Mouse (Mus musculus): ENCODE results near the gene Cdk17. TPM values are rescaled to one million over a fixed set of nuclear protein-coding genes. Genes with fewer than 3 reads are reported as not detected.

Cdk17 gene
- total RNA-seq, 2 experiments from 2014 or later, result 37.6 to 43.6 TPM

DNA sequence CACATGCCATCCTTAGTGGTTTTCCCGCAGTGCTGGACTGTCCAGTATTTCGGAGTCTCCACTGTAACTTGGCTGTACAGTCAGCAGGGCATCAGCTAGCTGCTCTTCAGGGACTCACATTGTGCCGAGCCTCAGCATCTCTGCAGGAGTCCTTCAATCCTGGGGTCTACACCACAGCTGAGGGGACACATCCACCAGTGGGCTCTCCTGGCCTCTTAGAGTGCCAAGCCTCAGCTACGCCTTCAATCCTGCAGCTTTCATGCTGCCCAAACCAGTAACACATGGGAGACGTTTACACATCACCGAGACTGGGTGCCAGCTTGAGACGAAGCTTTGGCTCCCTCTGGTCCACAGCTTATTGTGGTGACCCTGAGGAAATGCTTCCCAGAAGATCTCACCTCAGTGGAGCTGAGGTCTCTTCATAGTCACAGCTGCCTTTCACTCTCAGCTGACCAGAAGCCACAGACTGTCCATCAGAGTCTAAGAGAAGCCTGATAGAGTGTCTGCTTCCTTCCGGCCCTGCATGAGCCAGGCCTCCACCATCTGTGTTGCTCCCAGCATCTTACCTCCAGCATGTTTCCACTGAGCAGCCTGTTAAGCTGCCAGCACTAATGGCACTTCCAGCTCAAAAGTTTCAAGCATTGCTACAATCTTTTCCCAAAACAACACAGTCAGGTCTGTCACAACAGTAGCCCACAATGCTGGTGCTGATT is 54.5 kb downstream of the Cdk17 start:
- no peak for ATAC-seq (replicated peaks; ENCODE audit: poor library complexity)

- peak; percentile 69 for ATAC-seq (replicated peaks; ENCODE audit: poor library complexity)
These were observed 65.1 kb downstream of the Cdk17 start for GRCm38 (mm10) chr10:93225751-93226150.

GRCm38 (mm10) chr10:93227921-93228320 is 67.2 kb downstream of the Cdk17 start:
- no peak for ATAC-seq (replicated peaks; ENCODE audit: poor library complexity)

DNA sequence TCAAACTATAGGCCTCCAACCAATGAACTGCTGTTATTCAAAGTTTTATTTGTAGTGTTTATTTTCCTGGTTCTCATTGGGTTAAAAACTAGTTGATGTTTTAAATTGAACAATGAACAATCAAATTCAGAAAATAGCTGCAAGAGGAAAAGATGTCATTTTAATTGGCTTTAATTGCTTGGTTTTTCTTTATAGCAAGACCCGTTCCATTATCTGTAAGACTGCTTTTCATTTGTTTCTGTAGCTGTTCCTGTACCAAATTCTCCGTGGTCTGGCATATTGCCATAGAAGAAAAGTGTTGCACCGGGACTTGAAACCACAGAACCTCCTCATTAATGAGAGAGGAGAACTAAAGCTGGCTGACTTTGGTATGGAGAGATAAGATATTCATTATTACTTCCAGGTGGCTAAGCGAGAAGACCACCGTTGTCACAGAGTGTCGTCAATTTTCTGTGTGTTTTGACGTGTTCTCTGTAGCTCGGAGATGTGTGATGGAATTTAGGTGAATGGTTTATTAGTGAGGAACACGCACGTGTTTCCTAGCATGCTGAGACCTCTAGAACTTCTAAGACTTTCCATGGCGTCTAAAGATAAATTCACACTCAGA is 67.8 kb downstream of the Cdk17 start:
- ATAC-seq (replicated peaks; ENCODE audit: poor library complexity), result peak; percentile 81

GRCm38 (mm10) chr10:93231490-93231889 is 70.8 kb downstream of the Cdk17 start:
- no peak for ATAC-seq (replicated peaks; ENCODE audit: poor library complexity)

GRCm38 (mm10) chr10:93231893-93232292 is 71.2 kb downstream of the Cdk17 start:
- ATAC-seq (replicated peaks; ENCODE audit: poor library complexity), result no peak

DNA sequence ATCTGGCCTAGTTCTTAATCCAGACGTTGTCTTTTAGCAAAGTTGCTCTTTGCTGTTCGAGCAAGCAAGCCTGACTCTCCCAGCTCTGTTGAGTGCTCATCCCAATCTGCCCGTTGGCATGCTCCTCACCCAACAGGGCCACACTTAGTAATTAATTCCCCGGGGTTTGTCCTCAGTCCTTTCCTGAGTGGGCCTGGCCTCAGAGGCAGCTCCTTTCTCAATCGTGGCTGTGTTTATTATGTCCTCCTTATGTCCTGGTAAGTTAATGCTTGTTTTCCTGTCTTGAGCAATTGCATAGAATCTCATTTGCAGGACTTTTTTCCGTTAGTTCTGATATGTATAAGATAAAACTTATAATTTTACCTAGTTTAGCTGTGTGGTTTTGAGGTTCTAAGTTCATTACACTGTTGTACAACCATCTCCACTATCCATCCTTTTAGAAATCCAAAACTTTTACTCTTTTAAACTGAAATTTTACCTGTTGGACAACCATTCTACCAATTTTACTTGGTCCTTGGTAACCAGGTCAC is 73.1 kb downstream of the Cdk17 start:
- ATAC-seq (replicated peaks; ENCODE audit: poor library complexity), result no peak

DNA sequence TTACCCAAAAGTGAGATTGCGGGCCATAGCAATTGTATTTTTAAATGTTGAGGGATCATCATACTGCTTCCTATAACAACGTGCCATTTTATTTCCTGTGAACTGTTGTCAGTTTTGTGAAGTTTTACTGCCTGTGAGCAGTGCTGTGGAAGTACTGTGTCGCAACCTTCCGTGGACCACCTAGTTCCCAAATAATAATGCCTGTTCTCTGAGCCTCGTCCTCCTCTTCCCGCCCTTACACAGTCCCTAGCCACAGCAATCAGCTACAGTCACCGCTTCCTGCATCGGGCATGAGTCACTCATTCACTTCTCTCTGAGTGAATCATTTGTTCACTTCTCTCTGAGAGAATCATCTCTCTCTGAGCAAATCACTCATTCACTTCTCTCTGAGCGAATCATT is 74.0 kb downstream of the Cdk17 start:
- ATAC-seq (replicated peaks; ENCODE audit: poor library complexity), result peak; percentile 83

DNA sequence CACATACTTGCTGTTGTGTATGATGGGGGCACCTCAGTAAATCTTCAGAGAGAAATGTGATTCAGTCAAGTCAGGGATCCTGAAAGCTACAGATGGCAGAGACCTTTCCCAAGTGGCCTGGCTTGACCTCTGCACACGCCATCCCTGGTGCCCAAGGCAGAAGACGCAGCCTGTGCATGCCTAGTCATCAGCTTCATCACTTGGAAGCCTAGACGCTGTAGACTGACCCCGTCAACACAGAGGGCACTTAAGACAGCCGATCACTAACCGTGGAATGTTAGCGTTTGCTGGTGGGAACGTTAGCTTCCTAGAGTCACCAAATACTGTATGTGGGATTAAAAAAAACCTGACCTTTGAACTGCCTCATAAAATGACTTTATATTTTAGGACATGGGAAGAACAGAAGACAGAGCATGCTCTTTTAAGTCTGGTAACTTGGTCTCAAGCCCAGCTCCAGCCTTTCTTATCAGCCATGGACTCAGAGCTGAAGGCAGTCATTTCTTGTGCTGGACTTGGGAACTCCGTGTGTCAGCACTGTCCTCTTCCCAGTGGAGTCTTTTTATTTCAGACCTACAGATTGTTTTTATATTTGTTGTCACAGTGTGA is 78.6 kb downstream of the Cdk17 start:
- no peak for ATAC-seq (replicated peaks; ENCODE audit: poor library complexity)

GRCm38 (mm10) chr10:93242208-93242607 is 81.5 kb downstream of the Cdk17 start:
- ATAC-seq (replicated peaks; ENCODE audit: poor library complexity), result 0 out of 2 replicates have a peak, but pooled peaks have one; percentile 30

DNA sequence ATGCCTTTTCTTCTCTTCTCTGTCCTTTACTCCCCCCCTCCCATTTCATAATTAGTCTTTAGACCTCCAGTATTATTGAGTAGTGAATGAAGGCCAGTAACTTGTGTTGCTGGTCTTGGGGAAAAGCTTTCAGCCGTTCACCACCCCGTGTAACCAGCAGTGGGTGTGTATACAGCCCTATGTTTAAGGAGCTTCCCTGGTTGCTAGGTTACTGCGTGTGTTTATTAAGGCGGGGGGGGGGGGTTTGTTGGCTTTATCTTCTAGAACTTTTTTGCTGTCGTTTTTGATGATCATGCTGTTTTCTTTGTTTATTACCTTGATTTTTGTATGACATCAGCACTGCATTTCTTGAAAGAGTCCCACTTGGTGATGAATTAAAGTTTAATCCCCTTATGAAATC is 82.2 kb downstream of the Cdk17 start:
- no peak for ATAC-seq (replicated peaks; ENCODE audit: poor library complexity)

DNA sequence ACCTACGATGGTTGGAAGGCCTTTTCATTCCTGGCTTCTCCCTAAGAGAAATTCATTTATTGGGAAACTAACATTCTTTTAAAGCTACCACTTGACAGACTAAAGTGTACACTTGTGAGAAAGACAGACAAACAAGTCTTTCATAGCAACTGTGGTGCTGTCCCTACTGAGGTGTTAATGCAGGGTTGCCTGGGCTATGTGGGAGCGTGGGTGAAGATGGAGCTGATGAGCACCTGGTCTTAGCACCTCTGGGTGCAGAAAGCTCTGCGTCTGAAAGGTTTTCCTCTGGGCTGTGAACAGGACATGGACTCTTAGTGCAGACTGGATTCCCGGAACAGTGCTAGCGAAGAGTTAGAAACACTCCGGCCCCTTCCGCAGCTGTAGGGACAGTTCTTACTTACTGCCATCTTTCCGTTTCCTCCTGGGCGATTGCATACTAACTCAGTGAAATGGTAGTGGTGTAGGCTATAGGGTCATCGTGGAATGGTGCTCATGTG is 83.6 kb downstream of the Cdk17 start:
- ATAC-seq (replicated peaks; ENCODE audit: poor library complexity), result no peak

GRCm38 (mm10) chr10:93246185-93246920 is 85.7 kb downstream of the Cdk17 start:
- ATAC-seq (replicated peaks; ENCODE audit: poor library complexity), result peak; percentile 49; the same call in 1 of the 2 replicates

- ATAC-seq (replicated peaks; ENCODE audit: poor library complexity), result no peak
These were observed 86.7 kb downstream of the Cdk17 start for GRCm38 (mm10) chr10:93247422-93247821.

- ATAC-seq (replicated peaks; ENCODE audit: poor library complexity), result no peak
These were observed 87.2 kb downstream of the Cdk17 start for GRCm38 (mm10) chr10:93247902-93248301.

DNA sequence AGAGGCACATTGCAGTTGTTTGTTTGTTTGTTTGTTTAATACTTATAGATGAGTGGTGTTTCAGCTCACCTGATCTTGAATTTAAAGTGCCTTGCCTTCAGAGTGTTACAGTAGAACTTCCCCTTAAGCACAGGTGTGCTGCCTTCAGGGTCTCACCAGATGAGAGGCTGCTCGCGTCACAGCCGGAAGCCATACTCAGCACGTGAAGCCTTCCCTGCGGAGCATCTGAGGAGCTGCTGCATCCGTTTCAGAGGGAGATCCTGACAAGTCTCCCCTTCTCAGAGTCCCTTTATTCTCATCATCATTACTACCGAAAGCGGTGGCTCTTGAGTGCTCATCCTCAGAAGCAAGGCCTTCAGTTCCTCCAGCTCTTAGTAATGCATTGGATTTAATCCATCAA is 87.7 kb downstream of the Cdk17 start:
- no peak for ATAC-seq (replicated peaks; ENCODE audit: poor library complexity)

- ATAC-seq (replicated peaks; ENCODE audit: poor library complexity), result no peak
These were observed 89.2 kb downstream of the Cdk17 start for GRCm38 (mm10) chr10:93249901-93250300.

DNA sequence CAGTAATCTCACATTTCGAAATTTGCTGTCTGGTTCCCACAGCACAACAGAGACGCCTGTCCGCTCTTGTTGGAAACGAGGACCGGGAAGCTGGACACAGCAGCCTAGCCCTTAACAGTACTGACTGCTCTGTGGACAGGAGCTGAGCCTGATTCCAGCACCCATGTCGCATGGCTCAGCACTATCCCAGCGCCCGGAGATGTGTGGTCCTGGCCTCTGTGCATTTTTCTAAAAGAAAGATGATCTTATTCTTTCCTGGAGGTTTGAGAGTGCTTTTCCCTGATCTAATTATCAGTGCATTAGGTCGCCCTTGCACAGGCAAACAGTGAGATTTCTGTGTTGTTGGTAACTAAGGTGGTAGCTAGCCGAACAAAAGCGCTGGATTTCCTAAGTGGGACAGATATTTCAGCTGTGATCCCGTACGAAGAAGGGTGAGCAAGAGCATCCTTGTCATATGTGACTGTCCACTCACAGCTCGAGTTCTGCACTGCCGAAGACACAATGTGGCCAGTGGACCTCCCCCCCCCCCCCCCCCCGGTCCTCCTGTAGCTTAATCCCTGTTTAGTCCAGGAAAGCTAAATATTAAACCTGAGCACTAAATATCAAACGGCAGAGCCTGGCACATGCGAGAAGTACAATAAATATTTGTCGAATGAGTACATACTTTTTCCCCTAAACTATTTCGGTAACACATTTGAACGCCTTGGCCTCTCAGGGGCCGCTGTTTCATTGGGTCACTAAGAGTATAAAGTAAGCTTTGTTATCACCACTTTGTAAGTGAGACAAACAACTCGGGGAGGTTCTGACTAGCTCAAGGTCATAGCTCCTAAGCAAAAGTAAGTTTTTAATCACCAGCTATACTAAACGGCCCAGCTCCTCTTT is 90.0 kb downstream of the Cdk17 start:
- no peak for ATAC-seq (replicated peaks; ENCODE audit: poor library complexity)

DNA sequence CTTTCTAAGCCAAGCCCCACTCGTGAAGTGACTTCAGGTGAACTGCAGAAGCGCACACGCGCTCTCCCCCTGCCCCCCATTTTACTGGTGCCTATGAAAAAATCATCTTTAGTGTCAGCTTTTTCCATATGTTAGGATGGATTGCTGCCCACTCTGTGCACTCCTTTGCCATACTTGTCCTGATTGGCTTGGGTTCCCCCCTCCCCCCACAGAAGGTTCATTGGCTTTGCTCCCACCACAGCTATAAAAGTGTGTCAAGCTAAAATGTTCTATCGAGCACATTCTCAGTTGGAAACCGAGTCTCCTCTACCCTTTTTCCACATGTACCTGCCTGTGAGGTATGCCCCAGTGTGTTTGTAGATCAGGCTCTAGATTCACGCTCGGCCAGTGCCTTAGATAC is 90.8 kb downstream of the Cdk17 start:
- no peak for ATAC-seq (replicated peaks; ENCODE audit: poor library complexity)

GRCm38 (mm10) chr10:93252661-93253060 is 92.0 kb downstream of the Cdk17 start:
- no peak for ATAC-seq (replicated peaks; ENCODE audit: poor library complexity)

Data from megakaryocyte progenitor cell, adult 5-6 weeks (primary cell).